Mouse (Mus musculus): Measurements from ENCODE around the gene Senp5. TPM values are rescaled to one million over a fixed set of nuclear protein-coding genes. Genes with fewer than 3 reads are reported as not detected.

Senp5 gene
- polyA plus RNA-seq, 1 experiment, result 25.6 TPM

- Histone ChIP-seq H3K27me3 (ENCODE audit: control insufficient read depth, insufficient read depth, low read length, poor library complexity, severe bottlenecking) (peaks cover 3% of the 10 kb centered on the region; the same call in 1 of the 2 replicates), H3K4me1 (ENCODE audit: control insufficient read depth, insufficient read depth, low read length) (peaks cover 2% of the 10 kb centered on the region), H3K9me3 (replicated peaks; ENCODE audit: control insufficient read depth, insufficient read depth, low read length, poor library complexity, severe bottlenecking) (no peaks in the 10 kb centered on the region), H3K9ac (ENCODE audit: low read depth, poor library complexity, severe bottlenecking) (no peak overlapping the region), H3K36me3 (ENCODE audit: control insufficient read depth, insufficient read depth, low read length, poor library complexity, severe bottlenecking) (no peaks in the 10 kb centered on the region), H3K27ac (ENCODE audit: insufficient read depth, low read length) (no peak overlapping the region), H3K4me3 (ENCODE audit: low read depth, low read length) (peak overlapping the region; percentile 44)
- TF ChIP-seq EP300 (IDR thresholded peaks at IDR 0.05; ENCODE audit: insufficient read depth, low read depth, low read length) (no peak), CTCF (IDR thresholded peaks at IDR 0.05; ENCODE audit: low read depth, low read length) (peak; percentile 89)
Observed at GRCm38 (mm10) chr16:31932840-31933697, 70.0 kb downstream of the Senp5 start.

- Histone ChIP-seq H3K4me3 (ENCODE audit: low read depth, low read length) (no peak overlapping the region), H3K4me1 (ENCODE audit: control insufficient read depth, insufficient read depth, low read length) (peaks cover 2% of the 10 kb centered on the region), H3K27me3 (ENCODE audit: control insufficient read depth, insufficient read depth, low read length, poor library complexity, severe bottlenecking) (peaks cover 3% of the 10 kb centered on the region; the same call in 1 of the 2 replicates), H3K36me3 (ENCODE audit: control insufficient read depth, insufficient read depth, low read length, poor library complexity, severe bottlenecking) (no peaks in the 10 kb centered on the region), H3K27ac (ENCODE audit: insufficient read depth, low read length) (no peak overlapping the region), H3K9ac (ENCODE audit: low read depth, poor library complexity, severe bottlenecking) (no peak overlapping the region), H3K9me3 (replicated peaks; ENCODE audit: control insufficient read depth, insufficient read depth, low read length, poor library complexity, severe bottlenecking) (no peaks in the 10 kb centered on the region)
- TF ChIP-seq EP300 (IDR thresholded peaks at IDR 0.05; ENCODE audit: insufficient read depth, low read depth, low read length) (no peak), CTCF (IDR thresholded peaks at IDR 0.05; ENCODE audit: low read depth, low read length) (no peak), POLR2A (IDR thresholded peaks at IDR 0.05; ENCODE audit: insufficient read depth, low read length) (no peak)
Observed at GRCm38 (mm10) chr16:31932255-31932654, 70.8 kb downstream of the Senp5 start.

- Histone ChIP-seq H3K4me3 (ENCODE audit: low read depth, low read length) (peak overlapping the region; percentile 12), H3K27ac (ENCODE audit: insufficient read depth, low read length) (no peak overlapping the region), H3K9ac (ENCODE audit: low read depth, poor library complexity, severe bottlenecking) (no peak overlapping the region), H3K4me1 (ENCODE audit: control insufficient read depth, insufficient read depth, low read length) (peaks cover 2% of the 10 kb centered on the region), H3K27me3 (ENCODE audit: control insufficient read depth, insufficient read depth, low read length, poor library complexity, severe bottlenecking) (peaks cover 3% of the 10 kb centered on the region; the same call in 1 of the 2 replicates), H3K9me3 (replicated peaks; ENCODE audit: control insufficient read depth, insufficient read depth, low read length, poor library complexity, severe bottlenecking) (no peaks in the 10 kb centered on the region), H3K36me3 (ENCODE audit: control insufficient read depth, insufficient read depth, low read length, poor library complexity, severe bottlenecking) (no peaks in the 10 kb centered on the region)
- no peak for TF ChIP-seq CTCF (IDR thresholded peaks at IDR 0.05; ENCODE audit: low read depth, low read length)
- TF ChIP-seq EP300 (IDR thresholded peaks at IDR 0.05; ENCODE audit: insufficient read depth, low read depth, low read length), result no peak
- no peak for TF ChIP-seq POLR2A (IDR thresholded peaks at IDR 0.05; ENCODE audit: insufficient read depth, low read length)
Observed at GRCm38 (mm10) chr16:31931330-31931729, 71.8 kb downstream of the Senp5 start.

- Histone ChIP-seq H3K27ac (ENCODE audit: insufficient read depth, low read length) (no peak overlapping the region), H3K36me3 (ENCODE audit: control insufficient read depth, insufficient read depth, low read length, poor library complexity, severe bottlenecking) (no peaks in the 10 kb centered on the region), H3K4me3 (ENCODE audit: low read depth, low read length) (no peak overlapping the region), H3K4me1 (ENCODE audit: control insufficient read depth, insufficient read depth, low read length) (no peaks in the 10 kb centered on the region), H3K9ac (ENCODE audit: low read depth, poor library complexity, severe bottlenecking) (no peak overlapping the region), H3K9me3 (replicated peaks; ENCODE audit: control insufficient read depth, insufficient read depth, low read length, poor library complexity, severe bottlenecking) (no peaks in the 10 kb centered on the region), H3K27me3 (ENCODE audit: control insufficient read depth, insufficient read depth, low read length, poor library complexity, severe bottlenecking) (no peaks in the 10 kb centered on the region)
- TF ChIP-seq POLR2A (IDR thresholded peaks at IDR 0.05; ENCODE audit: insufficient read depth, low read length) (no peak), CTCF (IDR thresholded peaks at IDR 0.05; ENCODE audit: low read depth, low read length) (no peak), EP300 (IDR thresholded peaks at IDR 0.05; ENCODE audit: insufficient read depth, low read depth, low read length) (no peak)
Observed at GRCm38 (mm10) chr16:31927412-31927811, 75.7 kb downstream of the Senp5 start.

DNA sequence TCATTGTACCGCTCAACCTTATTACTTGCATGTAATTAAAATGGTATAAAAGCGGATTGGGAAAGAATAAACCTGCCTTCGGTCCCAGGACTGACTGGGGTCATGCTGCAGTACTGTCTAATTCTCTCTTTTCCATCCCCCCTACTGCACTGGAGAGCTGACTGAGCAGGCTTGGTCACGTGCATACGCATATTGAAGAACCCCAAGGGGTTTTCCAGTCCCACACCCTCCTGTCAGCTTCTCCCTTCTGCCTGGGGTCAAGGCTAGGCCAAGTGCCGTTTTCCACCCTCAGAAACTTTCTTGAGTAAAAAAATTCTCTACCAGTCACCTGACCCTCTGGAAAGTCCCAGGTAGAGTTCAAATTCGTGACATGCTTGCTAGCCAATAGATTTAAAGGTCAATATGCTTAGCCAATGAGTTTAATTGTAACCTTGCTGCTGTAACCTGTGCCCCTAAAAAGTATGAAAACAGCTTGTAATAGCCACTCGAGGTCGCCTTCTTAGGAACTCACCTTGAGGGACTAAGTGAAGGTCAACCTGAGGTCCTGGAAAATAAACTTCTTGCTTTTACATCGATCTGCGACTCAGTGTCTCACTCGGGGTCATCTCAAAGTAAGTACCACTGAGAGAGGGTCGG lies 76.4 kb downstream of the Senp5 start:
- no peaks in the 10 kb centered on the region for H3K36me3 ChIP-seq (ENCODE audit: control insufficient read depth, insufficient read depth, low read length, poor library complexity, severe bottlenecking)
- H3K4me1 ChIP-seq (ENCODE audit: control insufficient read depth, insufficient read depth, low read length), result no peaks in the 10 kb centered on the region
- H3K9ac ChIP-seq (ENCODE audit: low read depth, poor library complexity, severe bottlenecking), result no peak overlapping the region
- H3K27me3 ChIP-seq (ENCODE audit: control insufficient read depth, insufficient read depth, low read length, poor library complexity, severe bottlenecking), result no peaks in the 10 kb centered on the region
- H3K4me3 ChIP-seq (ENCODE audit: low read depth, low read length), result no peak overlapping the region
- TF ChIP-seq POLR2A (IDR thresholded peaks at IDR 0.05; ENCODE audit: insufficient read depth, low read length) (no peak), EP300 (IDR thresholded peaks at IDR 0.05; ENCODE audit: insufficient read depth, low read depth, low read length) (peak; percentile 63)
- no peaks in the 10 kb centered on the region for H3K9me3 ChIP-seq (replicated peaks; ENCODE audit: control insufficient read depth, insufficient read depth, low read length, poor library complexity, severe bottlenecking)
- H3K27ac ChIP-seq (ENCODE audit: insufficient read depth, low read length), result no peak overlapping the region

- Histone ChIP-seq H3K27me3 (ENCODE audit: control insufficient read depth, insufficient read depth, low read length, poor library complexity, severe bottlenecking) (no peaks in the 10 kb centered on the region), H3K9me3 (replicated peaks; ENCODE audit: control insufficient read depth, insufficient read depth, low read length, poor library complexity, severe bottlenecking) (no peaks in the 10 kb centered on the region), H3K4me3 (ENCODE audit: low read depth, low read length) (no peak overlapping the region), H3K9ac (ENCODE audit: low read depth, poor library complexity, severe bottlenecking) (no peak overlapping the region), H3K36me3 (ENCODE audit: control insufficient read depth, insufficient read depth, low read length, poor library complexity, severe bottlenecking) (no peaks in the 10 kb centered on the region), H3K27ac (ENCODE audit: insufficient read depth, low read length) (no peak overlapping the region), H3K4me1 (ENCODE audit: control insufficient read depth, insufficient read depth, low read length) (no peaks in the 10 kb centered on the region)
- TF ChIP-seq EP300 (IDR thresholded peaks at IDR 0.05; ENCODE audit: insufficient read depth, low read depth, low read length), result no peak
- TF ChIP-seq POLR2A (IDR thresholded peaks at IDR 0.05; ENCODE audit: insufficient read depth, low read length), result no peak
- TF ChIP-seq CTCF (IDR thresholded peaks at IDR 0.05; ENCODE audit: low read depth, low read length), result no peak
Observed at GRCm38 (mm10) chr16:31926091-31926490, 77.0 kb downstream of the Senp5 start.

Measured in ES-Bruce4 (cell line).